Mouse (Mus musculus) forebrain, embryonic 13.5 days (tissue): ENCODE results near the gene Gpr158. TPM values are rescaled to one million over a fixed set of nuclear protein-coding genes. Genes with fewer than 3 reads are reported as not detected.

Source experiments
- ATAC-seq: fragments of 200-750 bp; cut with Nextera tagmentation; 2 replicates; pipeline ENCODE4 v1.8.0; 2017
- H3K27ac ChIP-seq: fragments of 300-500 bp; sonication (generic); 2 replicates; pipeline ENCODE4 v1.5.1; 2015; ENCODE audit warnings: inconsistent platforms, mild to moderate bottlenecking, moderate library complexity
- H3K27me3 ChIP-seq: fragments of 300-500 bp; sonication (generic); 2 replicates; pipeline ENCODE4 v1.6.1; 2015; ENCODE audit warnings: mild to moderate bottlenecking, inconsistent platforms
- H3K36me3 ChIP-seq: fragments of 300-500 bp; sonication (generic); 2 replicates; pipeline ENCODE4 v1.6.1; 2015; ENCODE audit warnings: mild to moderate bottlenecking, inconsistent platforms; ENCODE audit not compliant: poor library complexity, severe bottlenecking
- H3K4me1 ChIP-seq: fragments of 300-500 bp; sonication (generic); 2 replicates; pipeline ENCODE4 v1.6.1; 2015; ENCODE audit warnings: inconsistent platforms
- H3K4me2 ChIP-seq: fragments of 300-500 bp; sonication (generic); 2 replicates; pipeline ENCODE4 v1.6.1; 2015; ENCODE audit warnings: inconsistent platforms, mild to moderate bottlenecking, moderate library complexity
- H3K4me3 ChIP-seq: fragments of 300-500 bp; sonication (generic); 2 replicates; pipeline ENCODE4 v1.5.1; 2015; ENCODE audit warnings: mild to moderate bottlenecking, inconsistent platforms
- H3K9ac ChIP-seq: fragments of 300-500 bp; sonication (generic); 2 replicates; pipeline ENCODE4 v1.6.1; 2015; ENCODE audit warnings: mild to moderate bottlenecking, inconsistent platforms
- H3K9me3 ChIP-seq: fragments of 300-500 bp; sonication (generic); replicated peaks from 2 replicates; pipeline ENCODE4 v1.6.1; 2016; ENCODE audit warnings: inconsistent platforms
- WGBS: fragments of 180-500 bp; shearing (Covaris S2); methylation state at CpG from one replicate; pipeline ENCODE4 v1.1.7; 2015; 5-methylcytosine and 5-hydroxymethylcytosine counted together
- polyA plus RNA-seq: library from polyadenylated mRNA; unstranded; fragments of >200 nt; fragmentation: Nextera tagmentation; extraction: Ambion mirVana; gene quantifications from 2 replicates; pipeline ENCODE4 v1.2.1, GENCODE M21; 2015

Gpr158 gene
- polyA plus RNA-seq, 1 experiment from 2014 or later: 0.99 TPM

GRCm38 (mm10) chr2:21676084-21676838 lies 308.9 kb downstream of the Gpr158 start:
- no peak overlapping the region for H3K9ac ChIP-seq
- no peak overlapping the region for H3K4me2 ChIP-seq
- ATAC-seq: no peak
- no peak overlapping the region for H3K27ac ChIP-seq
- H3K9me3 ChIP-seq: no peaks in the 10 kb centered on the region
- no peaks in the 10 kb centered on the region for H3K27me3 ChIP-seq
- H3K4me3 ChIP-seq: no peak overlapping the region
- H3K4me1 ChIP-seq: no peaks in the 10 kb centered on the region
- 90% methylated on average over 4 of the region's 4 CpGs for WGBS
- no peaks in the 10 kb centered on the region for H3K36me3 ChIP-seq

- no peak overlapping the region for H3K9ac ChIP-seq
- H3K4me2 ChIP-seq: no peak overlapping the region
- H3K4me1 ChIP-seq: no peaks in the 10 kb centered on the region
- H3K27me3 ChIP-seq: no peaks in the 10 kb centered on the region
- no peaks in the 10 kb centered on the region for H3K36me3 ChIP-seq
- H3K9me3 ChIP-seq: no peaks in the 10 kb centered on the region
- no peak overlapping the region for H3K27ac ChIP-seq
- 77% methylated on average over 2 of the region's 2 CpGs for WGBS
- H3K4me3 ChIP-seq: no peak overlapping the region
- ATAC-seq: no peak
Measured at GRCm38 (mm10) chr2:21676839-21677123, 309.4 kb downstream of the Gpr158 start.

GRCm38 (mm10) chr2:21680735-21681270 lies 313.5 kb downstream of the Gpr158 start:
- no peak overlapping the region for H3K27ac ChIP-seq
- H3K36me3 ChIP-seq: no peaks in the 10 kb centered on the region
- no peaks in the 10 kb centered on the region for H3K9me3 ChIP-seq
- 81% methylated on average over 1 of the region's 1 CpGs for WGBS
- no peaks in the 10 kb centered on the region for H3K4me1 ChIP-seq
- no peak overlapping the region for H3K9ac ChIP-seq
- no peaks in the 10 kb centered on the region for H3K27me3 ChIP-seq
- no peak overlapping the region for H3K4me3 ChIP-seq
- no peak overlapping the region for H3K4me2 ChIP-seq
- no peak for ATAC-seq

- H3K9me3 ChIP-seq: no peaks in the 10 kb centered on the region
- no peak overlapping the region for H3K27ac ChIP-seq
- no peaks in the 10 kb centered on the region for H3K4me1 ChIP-seq
- no peaks in the 10 kb centered on the region for H3K36me3 ChIP-seq
- no peak overlapping the region for H3K4me3 ChIP-seq
- ATAC-seq: no peak
- H3K27me3 ChIP-seq: no peaks in the 10 kb centered on the region
- H3K9ac ChIP-seq: no peak overlapping the region
- no peak overlapping the region for H3K4me2 ChIP-seq
- 86% methylated on average over 3 of the region's 3 CpGs for WGBS
Measured at GRCm38 (mm10) chr2:21684736-21685135, 317.4 kb downstream of the Gpr158 start.

GRCm38 (mm10) chr2:21693128-21693527 lies 325.8 kb downstream of the Gpr158 start:
- H3K9me3 ChIP-seq: no peaks in the 10 kb centered on the region
- no peak overlapping the region for H3K27ac ChIP-seq
- H3K4me1 ChIP-seq: no peaks in the 10 kb centered on the region
- H3K9ac ChIP-seq: no peak overlapping the region
- H3K27me3 ChIP-seq: no peaks in the 10 kb centered on the region
- H3K4me3 ChIP-seq: no peak overlapping the region
- WGBS: 89% methylated on average over 9 of the region's 9 CpGs
- H3K36me3 ChIP-seq: no peaks in the 10 kb centered on the region
- no peak for ATAC-seq
- no peak overlapping the region for H3K4me2 ChIP-seq

GRCm38 (mm10) chr2:21693807-21694594 lies 326.7 kb downstream of the Gpr158 start:
- 85% methylated on average over 5 of the region's 5 CpGs for WGBS
- ATAC-seq: no peak

GRCm38 (mm10) chr2:21728075-21728474 lies 360.7 kb downstream of the Gpr158 start:
- Histone ChIP-seq H3K4me1 (no peaks in the 10 kb centered on the region), H3K27ac (no peak overlapping the region), H3K9ac (no peak overlapping the region), H3K36me3 (no peaks in the 10 kb centered on the region), H3K4me2 (no peak overlapping the region), H3K4me3 (no peak overlapping the region), H3K27me3 (no peaks in the 10 kb centered on the region), H3K9me3 (no peaks in the 10 kb centered on the region)
- ATAC-seq: no peak
- 80% methylated on average over 4 of the region's 4 CpGs for WGBS

More at GRCm38 (mm10) chr2:21693807-21694594, 326.7 kb downstream of the Gpr158 start:
- Histone ChIP-seq H3K4me1 (no peaks in the 10 kb centered on the region), H3K36me3 (no peaks in the 10 kb centered on the region), H3K27ac (no peak overlapping the region), H3K9me3 (no peaks in the 10 kb centered on the region), H3K4me2 (no peak overlapping the region), H3K4me3 (no peak overlapping the region), H3K27me3 (no peaks in the 10 kb centered on the region), H3K9ac (no peak overlapping the region)

- Histone ChIP-seq H3K27ac (no peak overlapping the region), H3K36me3 (no peaks in the 10 kb centered on the region), H3K4me3 (no peak overlapping the region), H3K4me1 (no peaks in the 10 kb centered on the region), H3K27me3 (no peaks in the 10 kb centered on the region), H3K9me3 (no peaks in the 10 kb centered on the region), H3K4me2 (no peak overlapping the region), H3K9ac (no peak overlapping the region)
- ATAC-seq: no peak
- 86% methylated on average over 2 of the region's 2 CpGs for WGBS
Measured at GRCm38 (mm10) chr2:21783721-21784120, 416.4 kb downstream of the Gpr158 start.

GRCm38 (mm10) chr2:21793156-21793555 lies 425.8 kb downstream of the Gpr158 start:
- no peak for ATAC-seq
- 80% methylated on average over 2 of the region's 2 CpGs for WGBS

GRCm38 (mm10) chr2:21799616-21800015 lies 432.3 kb downstream of the Gpr158 start:
- Histone ChIP-seq H3K36me3 (no peaks in the 10 kb centered on the region), H3K4me1 (no peaks in the 10 kb centered on the region), H3K27ac (no peak overlapping the region), H3K27me3 (no peaks in the 10 kb centered on the region), H3K9ac (no peak overlapping the region), H3K4me2 (no peak overlapping the region), H3K4me3 (no peak overlapping the region), H3K9me3 (no peaks in the 10 kb centered on the region)
- no peak for ATAC-seq
- 78% methylated on average over 3 of the region's 3 CpGs for WGBS

More at GRCm38 (mm10) chr2:21793156-21793555, 425.8 kb downstream of the Gpr158 start:
- H3K4me2 ChIP-seq: no peak overlapping the region
- H3K4me3 ChIP-seq: no peak overlapping the region
- H3K27me3 ChIP-seq: no peaks in the 10 kb centered on the region
- no peaks in the 10 kb centered on the region for H3K4me1 ChIP-seq
- no peaks in the 10 kb centered on the region for H3K36me3 ChIP-seq
- H3K9ac ChIP-seq: no peak overlapping the region
- H3K27ac ChIP-seq: no peak overlapping the region
- H3K9me3 ChIP-seq: no peaks in the 10 kb centered on the region

GRCm38 (mm10) chr2:21800045-21800444 lies 432.7 kb downstream of the Gpr158 start:
- H3K9me3 ChIP-seq: no peaks in the 10 kb centered on the region
- no peak for ATAC-seq
- no peaks in the 10 kb centered on the region for H3K27me3 ChIP-seq
- H3K9ac ChIP-seq: no peak overlapping the region
- H3K4me3 ChIP-seq: no peak overlapping the region
- no peak overlapping the region for H3K27ac ChIP-seq
- no peaks in the 10 kb centered on the region for H3K36me3 ChIP-seq
- no peaks in the 10 kb centered on the region for H3K4me1 ChIP-seq
- H3K4me2 ChIP-seq: no peak overlapping the region

GRCm38 (mm10) chr2:21808510-21808909 lies 441.2 kb downstream of the Gpr158 start:
- no peaks in the 10 kb centered on the region for H3K36me3 ChIP-seq
- no peak overlapping the region for H3K4me2 ChIP-seq
- no peak overlapping the region for H3K9ac ChIP-seq
- no peak overlapping the region for H3K4me3 ChIP-seq
- H3K27ac ChIP-seq: no peak overlapping the region
- H3K27me3 ChIP-seq: no peaks in the 10 kb centered on the region
- H3K4me1 ChIP-seq: no peaks in the 10 kb centered on the region
- WGBS: 82% methylated on average over 2 of the region's 2 CpGs
- ATAC-seq: no peak
- no peaks in the 10 kb centered on the region for H3K9me3 ChIP-seq
